Mouse (Mus musculus): ENCODE measurements around the gene H2-Oa. TPM values are rescaled to one million over a fixed set of nuclear protein-coding genes. Genes with fewer than 3 reads are reported as not detected.

The H2-Oa gene
- polyA plus RNA-seq (2015; fragmentation: Nextera tagmentation; extraction: Ambion mirVana): not detected in 2 replicates

DNA sequence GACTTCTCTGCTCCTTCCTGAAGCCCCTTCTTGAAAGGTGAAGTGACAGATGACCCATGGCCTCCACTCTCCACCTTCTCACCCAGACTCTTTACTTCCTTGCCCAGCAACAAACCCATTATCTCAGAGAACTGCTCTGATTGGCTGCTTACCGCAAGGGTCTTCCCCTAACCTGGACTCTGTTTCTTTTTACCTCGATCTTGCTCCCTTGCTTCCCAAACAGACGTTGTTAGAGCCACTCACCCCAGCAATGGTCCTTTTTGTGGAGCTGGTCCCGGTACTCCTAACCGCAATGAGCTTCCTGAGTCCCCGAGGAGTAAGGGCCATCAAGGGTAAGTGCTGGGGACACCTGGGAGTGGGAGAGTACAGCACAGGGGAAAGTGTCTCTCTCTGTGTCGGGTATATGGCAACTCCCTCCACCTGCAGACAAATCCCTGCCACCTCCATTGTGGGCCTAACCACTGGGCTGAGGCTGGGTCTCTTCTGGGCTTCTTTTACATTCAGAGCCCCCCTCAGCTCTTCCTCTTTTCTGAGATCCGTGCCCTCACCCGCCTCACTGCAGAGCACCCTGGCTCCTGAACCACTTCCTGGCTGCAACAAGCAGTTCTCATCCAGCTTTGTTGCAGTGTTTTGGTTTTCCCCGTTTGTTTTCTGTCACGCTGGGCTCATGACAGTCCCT, at the start of gene H2-Oa:
Gene H2-Oa (plus strand): TSS at position 144 of the 679 bp plus-strand sequence.
- Histone ChIP-seq H3K4me2 (no peak within 1 kb of the TSS), H3K9me3 (no peaks in the 10 kb centered on the region), H3K9ac (no peak within 1 kb of the TSS), H3K36me3 (replicated peaks) (no peaks in the 10 kb centered on the region), H3K27ac (no peak within 1 kb of the TSS), H3K27me3 (replicated peaks) (no peaks in the 10 kb centered on the region), H3K4me3 (no peak within 1 kb of the TSS), H3K4me1 (no peaks in the 10 kb centered on the region)
- WGBS: 49% methylated on average over 11 of the region's 11 CpGs
- ATAC-seq (replicated peaks): no peak

DNA sequence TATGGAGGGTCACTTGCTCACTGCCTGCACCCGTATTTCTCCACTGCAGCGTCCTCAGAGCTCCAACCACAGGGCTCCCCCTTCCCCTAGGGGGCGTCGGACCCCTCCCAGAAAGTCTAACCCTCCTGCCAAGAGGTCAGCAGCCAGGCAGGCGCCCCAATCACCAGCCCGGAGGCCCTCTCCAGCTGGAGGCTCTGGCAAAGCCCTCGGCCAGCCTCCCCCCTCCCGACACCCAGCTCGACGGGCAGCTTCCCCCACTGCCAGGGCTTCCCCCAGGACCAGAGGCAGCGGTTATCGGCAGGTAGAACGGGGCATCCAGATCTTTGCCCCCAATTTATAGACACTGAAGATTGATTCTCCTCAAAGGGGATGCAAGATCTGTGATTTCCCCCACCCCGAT, 46.2 kb upstream of the H2-Oa start:
- H3K27ac ChIP-seq: no peak overlapping the region
- no peaks in the 10 kb centered on the region for H3K4me1 ChIP-seq
- H3K9me3 ChIP-seq: no peaks in the 10 kb centered on the region
- ATAC-seq (replicated peaks): no peak
- no peaks in the 10 kb centered on the region for H3K27me3 ChIP-seq (replicated peaks)
- 81% methylated on average over 14 of the region's 14 CpGs for WGBS
- no peak overlapping the region for H3K9ac ChIP-seq
- no peak overlapping the region for H3K4me2 ChIP-seq
- no peaks in the 10 kb centered on the region for H3K36me3 ChIP-seq (replicated peaks)
- no peak overlapping the region for H3K4me3 ChIP-seq

DNA sequence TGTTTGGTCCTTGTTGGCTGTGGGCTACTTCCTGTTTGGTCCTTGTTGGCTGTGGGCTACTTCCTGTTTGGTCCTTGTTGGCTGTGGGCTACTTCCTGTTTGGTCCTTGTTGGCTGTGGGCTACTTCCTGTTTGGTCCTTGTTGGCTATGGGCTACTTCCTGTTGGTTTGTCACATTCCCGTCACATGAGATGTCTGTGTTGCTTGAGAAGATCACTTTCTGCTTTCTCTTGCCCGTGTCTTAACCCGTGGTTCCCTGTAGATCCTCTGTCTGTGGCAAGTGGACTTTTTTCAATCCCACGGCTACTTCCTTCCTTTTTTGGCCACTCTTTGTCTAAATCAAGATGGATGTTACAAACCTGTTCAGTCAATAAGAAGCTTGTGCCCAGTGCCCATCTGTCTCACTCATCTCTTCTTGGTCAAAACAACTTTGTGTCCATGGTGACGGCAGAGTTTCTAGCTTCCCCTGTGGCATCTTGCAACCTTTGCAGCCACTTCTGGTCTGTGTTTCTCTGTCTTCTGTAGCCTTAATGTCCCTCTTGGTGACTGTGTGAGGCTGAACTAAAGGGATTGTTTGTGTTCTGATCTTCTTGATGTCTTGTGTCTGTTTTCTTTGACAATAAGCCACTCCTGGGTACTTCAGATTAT, 44.6 kb upstream of the H2-Oa start:
- no peak overlapping the region for H3K27ac ChIP-seq
- H3K4me3 ChIP-seq: no peak overlapping the region
- H3K4me2 ChIP-seq: no peak overlapping the region
- H3K9me3 ChIP-seq: no peaks in the 10 kb centered on the region
- no peak overlapping the region for H3K9ac ChIP-seq
- no peaks in the 10 kb centered on the region for H3K4me1 ChIP-seq
- no peaks in the 10 kb centered on the region for H3K36me3 ChIP-seq (replicated peaks)
- ATAC-seq (replicated peaks): no peak
- 93% methylated on average over 5 of the region's 5 CpGs for WGBS
- H3K27me3 ChIP-seq (replicated peaks): no peaks in the 10 kb centered on the region

DNA sequence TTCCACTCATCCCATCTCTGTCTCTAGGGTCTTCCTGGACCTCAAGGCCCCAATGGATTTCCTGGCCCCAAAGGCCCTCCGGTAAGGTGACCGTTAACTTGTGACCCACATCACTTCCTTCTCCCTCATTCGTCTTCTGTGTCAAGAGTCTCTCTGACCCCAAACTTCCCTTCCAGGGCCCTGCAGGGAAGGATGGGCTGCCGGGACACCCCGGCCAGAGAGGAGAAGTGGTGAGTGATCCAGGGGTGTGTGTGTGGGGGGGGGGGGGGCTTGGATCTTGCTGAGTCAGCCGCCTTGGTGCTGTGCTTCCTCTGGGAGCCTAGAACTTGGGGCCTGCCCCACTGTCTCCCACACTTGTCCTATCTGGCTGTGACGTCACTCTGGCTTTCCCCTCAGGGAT, 34.9 kb upstream of the H2-Oa start:
- Histone ChIP-seq H3K36me3 (replicated peaks) (no peaks in the 10 kb centered on the region), H3K9ac (no peak overlapping the region), H3K4me1 (no peaks in the 10 kb centered on the region), H3K9me3 (no peaks in the 10 kb centered on the region), H3K27me3 (replicated peaks) (no peaks in the 10 kb centered on the region), H3K4me2 (no peak overlapping the region), H3K27ac (no peak overlapping the region), H3K4me3 (no peak overlapping the region)
- 90% methylated on average over 7 of the region's 7 CpGs for WGBS
- ATAC-seq (replicated peaks): no peak

DNA sequence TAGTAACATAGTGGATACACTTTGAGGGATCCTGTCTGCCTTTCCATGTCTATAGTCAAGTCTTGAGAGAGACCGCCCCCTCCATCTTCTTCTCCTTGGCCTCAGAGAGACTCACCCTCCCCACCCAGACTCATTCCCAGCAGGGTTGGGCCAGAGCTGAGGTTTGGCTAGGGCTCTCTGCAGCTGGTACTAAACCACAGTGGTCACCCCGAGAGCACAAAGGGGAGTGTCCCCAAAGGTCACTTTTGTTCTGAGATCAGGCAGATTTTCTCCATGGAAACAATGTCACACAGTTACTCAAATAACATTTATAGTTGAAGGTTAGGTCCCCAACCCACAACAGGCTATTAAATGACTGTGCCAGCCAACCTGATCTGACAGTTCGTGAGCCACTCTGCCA, 23.3 kb upstream of the H2-Oa start:
- H3K36me3 ChIP-seq (replicated peaks): no peaks in the 10 kb centered on the region
- no peaks in the 10 kb centered on the region for H3K27me3 ChIP-seq (replicated peaks)
- no peak overlapping the region for H3K4me2 ChIP-seq
- no peak overlapping the region for H3K27ac ChIP-seq
- no peaks in the 10 kb centered on the region for H3K9me3 ChIP-seq
- no peaks in the 10 kb centered on the region for H3K4me1 ChIP-seq
- ATAC-seq (replicated peaks): no peak
- no peak overlapping the region for H3K4me3 ChIP-seq
- no peak overlapping the region for H3K9ac ChIP-seq
- WGBS: 47% methylated on average over 3 of the region's 3 CpGs

DNA sequence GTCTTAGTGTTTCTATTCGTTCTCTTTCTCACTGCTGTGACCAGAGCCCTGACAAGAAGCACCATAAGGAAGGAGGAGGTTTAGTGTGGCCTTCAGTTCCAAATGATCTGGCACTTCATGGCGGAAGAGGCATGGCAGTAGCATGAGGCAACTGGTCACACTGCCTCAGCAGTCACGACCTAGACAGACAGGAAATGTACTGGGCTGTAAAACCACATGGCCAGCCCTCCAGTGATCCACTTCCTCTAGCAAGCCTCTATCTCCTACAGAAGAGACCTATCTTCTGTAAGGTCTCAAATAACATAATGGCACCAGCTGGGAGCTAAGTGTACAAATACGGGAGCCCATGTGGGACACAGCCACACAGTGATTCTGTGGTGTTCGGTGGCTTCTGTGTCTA, 20.0 kb upstream of the H2-Oa start:
- Histone ChIP-seq H3K4me2 (no peak overlapping the region), H3K9me3 (no peaks in the 10 kb centered on the region), H3K27me3 (replicated peaks) (peaks cover 7% of the 10 kb centered on the region), H3K4me3 (no peak overlapping the region), H3K27ac (no peak overlapping the region), H3K4me1 (peaks cover 9% of the 10 kb centered on the region), H3K36me3 (replicated peaks) (no peaks in the 10 kb centered on the region), H3K9ac (no peak overlapping the region)
- WGBS: 76% methylated on average over 5 of the region's 5 CpGs
- ATAC-seq (replicated peaks): no peak

DNA sequence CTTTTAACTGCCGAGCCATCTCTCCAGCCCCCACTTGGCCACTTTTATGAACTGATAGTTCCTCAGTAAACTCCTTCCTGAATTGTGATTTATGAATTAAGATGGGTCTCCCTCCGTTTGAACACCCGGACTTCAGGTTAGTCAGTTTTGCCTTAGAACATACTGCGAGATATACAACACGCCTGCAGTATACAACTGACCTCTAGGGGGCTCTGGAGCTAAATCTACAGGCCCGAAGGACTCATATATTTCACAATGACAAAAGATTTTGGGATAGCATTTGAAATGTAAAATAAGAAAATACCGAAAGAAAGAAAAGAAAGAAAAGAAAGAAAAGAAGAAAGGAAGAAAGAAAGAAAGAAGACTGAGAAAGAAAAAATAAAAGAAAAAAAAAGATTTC, 16.9 kb upstream of the H2-Oa start:
- no peak overlapping the region for H3K4me3 ChIP-seq
- no peak overlapping the region for H3K4me2 ChIP-seq
- 43% methylated on average over 7 of the region's 7 CpGs for WGBS
- H3K27ac ChIP-seq: no peak overlapping the region
- H3K9me3 ChIP-seq: no peaks in the 10 kb centered on the region
- H3K4me1 ChIP-seq: peaks cover 9% of the 10 kb centered on the region
- ATAC-seq (replicated peaks): no peak
- no peaks in the 10 kb centered on the region for H3K36me3 ChIP-seq (replicated peaks)
- no peak overlapping the region for H3K9ac ChIP-seq
- H3K27me3 ChIP-seq (replicated peaks): peaks cover 10% of the 10 kb centered on the region

DNA sequence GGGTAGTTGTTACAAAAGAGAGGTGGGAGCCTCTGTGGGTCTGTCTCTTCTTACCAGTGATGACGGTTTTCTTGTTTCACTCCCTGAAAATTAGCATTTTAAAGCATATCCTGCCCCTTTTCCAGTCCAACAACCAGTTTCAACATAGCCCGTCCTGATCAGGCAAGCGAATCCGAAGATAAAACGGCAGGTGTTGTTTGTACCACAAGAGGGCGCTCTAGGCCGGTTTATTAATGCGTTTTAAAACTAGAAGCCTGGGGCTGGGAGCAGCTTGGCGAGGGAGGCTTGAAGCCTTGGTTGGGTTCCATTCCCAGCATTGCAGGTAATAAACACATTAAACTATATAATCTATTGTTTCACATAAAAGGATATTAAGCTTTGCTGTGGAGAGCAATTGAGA, 14.6 kb upstream of the H2-Oa start:
- no peak for ATAC-seq (replicated peaks)
- Histone ChIP-seq H3K9ac (no peak overlapping the region; the same call in 1 of the 2 replicates), H3K4me2 (no peak overlapping the region), H3K4me3 (no peak overlapping the region), H3K36me3 (replicated peaks) (no peaks in the 10 kb centered on the region), H3K27me3 (replicated peaks) (peaks cover 10% of the 10 kb centered on the region), H3K4me1 (peaks cover 9% of the 10 kb centered on the region), H3K27ac (no peak overlapping the region), H3K9me3 (no peaks in the 10 kb centered on the region)
- WGBS: 3% methylated on average over 9 of the region's 9 CpGs

DNA sequence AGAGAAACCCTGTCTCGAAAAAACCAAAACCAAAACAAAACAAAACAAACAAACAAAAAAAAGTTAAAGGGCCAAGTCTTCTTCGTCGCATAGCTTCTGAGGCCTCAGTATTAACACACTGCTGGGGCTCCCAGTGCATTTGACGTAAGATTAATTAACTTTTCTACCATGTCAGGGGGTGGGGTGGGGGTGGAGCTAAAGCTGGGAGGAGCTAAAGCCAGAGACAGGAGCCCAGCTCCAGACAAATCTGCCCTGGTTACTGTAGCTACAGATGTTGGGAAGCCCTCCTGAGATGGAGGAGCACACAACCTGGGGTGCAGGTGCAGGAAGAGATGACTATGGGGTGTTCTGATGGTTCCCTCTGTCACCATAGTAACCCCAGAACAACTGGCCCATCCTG, 14.0 kb upstream of the H2-Oa start:
- H3K36me3 ChIP-seq (replicated peaks): no peaks in the 10 kb centered on the region
- no peak overlapping the region for H3K9ac ChIP-seq
- 61% methylated on average over 4 of the region's 4 CpGs for WGBS
- no peak for ATAC-seq (replicated peaks)
- no peak overlapping the region for H3K27ac ChIP-seq
- H3K4me1 ChIP-seq: peaks cover 10% of the 10 kb centered on the region
- no peaks in the 10 kb centered on the region for H3K9me3 ChIP-seq
- H3K4me3 ChIP-seq: no peak overlapping the region
- H3K4me2 ChIP-seq: no peak overlapping the region
- H3K27me3 ChIP-seq (replicated peaks): peaks cover 10% of the 10 kb centered on the region

DNA sequence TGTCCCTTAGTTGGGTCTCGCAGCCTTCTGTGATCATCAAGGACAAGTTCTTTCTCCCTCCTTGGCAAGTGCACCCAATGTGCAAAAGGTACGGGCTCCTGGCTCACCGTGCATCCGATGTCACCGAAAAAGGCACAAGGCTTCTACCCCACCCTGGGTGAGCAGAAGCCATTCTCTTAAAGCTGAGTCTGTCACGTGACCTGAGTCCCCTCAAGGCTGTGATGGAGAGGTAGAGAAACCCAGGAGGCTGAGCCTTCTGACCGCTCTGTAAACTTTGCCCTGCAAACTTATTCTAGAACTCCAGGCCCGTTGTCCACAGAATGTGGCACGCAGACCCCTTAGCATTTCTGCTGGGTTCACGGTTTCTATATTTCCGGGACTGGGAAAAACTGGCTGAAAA, 13.1 kb upstream of the H2-Oa start:
- Histone ChIP-seq H3K9ac (no peak overlapping the region), H3K27ac (no peak overlapping the region), H3K4me2 (no peak overlapping the region), H3K9me3 (no peaks in the 10 kb centered on the region), H3K4me3 (no peak overlapping the region), H3K4me1 (peaks cover 12% of the 10 kb centered on the region), H3K27me3 (replicated peaks) (peaks cover 10% of the 10 kb centered on the region), H3K36me3 (replicated peaks) (no peaks in the 10 kb centered on the region)
- 91% methylated on average over 11 of the region's 11 CpGs for WGBS
- no peak for ATAC-seq (replicated peaks)

DNA sequence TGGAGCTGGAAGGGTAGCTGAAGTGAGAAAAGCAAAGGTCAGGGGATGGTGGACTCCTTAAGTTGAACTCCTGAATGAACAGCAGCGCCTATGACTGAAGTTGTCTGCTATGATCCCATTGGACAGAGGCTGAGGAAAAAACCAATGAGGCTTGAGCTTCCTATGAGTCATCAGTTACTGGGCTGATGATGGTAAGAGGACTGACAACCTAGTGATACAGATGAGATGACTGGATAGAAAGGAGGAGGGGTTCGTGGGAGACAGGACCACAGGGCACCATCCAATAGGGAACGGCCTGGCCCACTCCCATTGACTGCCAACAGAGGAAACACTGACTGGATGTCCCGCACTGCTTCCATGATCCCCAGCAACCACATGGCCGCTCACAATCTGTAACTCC, 12.5 kb upstream of the H2-Oa start:
- H3K4me3 ChIP-seq: no peak overlapping the region
- no peaks in the 10 kb centered on the region for H3K36me3 ChIP-seq (replicated peaks)
- H3K27ac ChIP-seq: no peak overlapping the region
- H3K4me2 ChIP-seq: no peak overlapping the region
- no peak overlapping the region for H3K9ac ChIP-seq
- H3K27me3 ChIP-seq (replicated peaks): peaks cover 10% of the 10 kb centered on the region
- WGBS: 16% methylated on average over 5 of the region's 5 CpGs
- no peaks in the 10 kb centered on the region for H3K9me3 ChIP-seq
- peak; percentile 88 for ATAC-seq (replicated peaks)
- peaks cover 12% of the 10 kb centered on the region for H3K4me1 ChIP-seq

DNA sequence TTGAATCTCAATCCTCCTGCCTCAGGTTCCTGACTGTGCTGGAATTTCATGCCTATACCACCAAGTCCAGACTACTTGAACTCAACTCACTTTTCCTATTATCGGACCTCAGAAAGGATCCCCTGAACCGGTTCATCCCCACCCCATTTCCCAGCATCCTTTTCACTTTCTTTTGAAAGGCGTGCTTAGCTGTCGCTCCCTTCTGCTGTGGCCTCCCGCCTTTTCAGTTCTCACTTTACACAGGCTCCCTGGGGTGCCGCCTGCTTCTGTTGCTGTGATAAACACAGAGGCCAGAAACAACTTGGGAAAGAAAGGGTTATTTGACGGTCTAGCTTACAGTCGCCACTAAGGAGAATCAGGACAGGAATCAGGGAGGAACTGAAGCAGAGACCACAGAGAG, 9.0 kb upstream of the H2-Oa start:
- H3K4me3 ChIP-seq: no peak overlapping the region
- no peak overlapping the region for H3K9ac ChIP-seq
- 0 out of 2 replicates have a peak, but pooled peaks cover 3% of the 10 kb centered on the region for H3K4me1 ChIP-seq
- H3K27me3 ChIP-seq (replicated peaks): no peaks in the 10 kb centered on the region
- no peak overlapping the region for H3K4me2 ChIP-seq
- 2% methylated on average over 8 of the region's 8 CpGs for WGBS
- no peaks in the 10 kb centered on the region for H3K9me3 ChIP-seq
- ATAC-seq (replicated peaks): no peak
- no peaks in the 10 kb centered on the region for H3K36me3 ChIP-seq (replicated peaks)
- H3K27ac ChIP-seq: no peak overlapping the region

DNA sequence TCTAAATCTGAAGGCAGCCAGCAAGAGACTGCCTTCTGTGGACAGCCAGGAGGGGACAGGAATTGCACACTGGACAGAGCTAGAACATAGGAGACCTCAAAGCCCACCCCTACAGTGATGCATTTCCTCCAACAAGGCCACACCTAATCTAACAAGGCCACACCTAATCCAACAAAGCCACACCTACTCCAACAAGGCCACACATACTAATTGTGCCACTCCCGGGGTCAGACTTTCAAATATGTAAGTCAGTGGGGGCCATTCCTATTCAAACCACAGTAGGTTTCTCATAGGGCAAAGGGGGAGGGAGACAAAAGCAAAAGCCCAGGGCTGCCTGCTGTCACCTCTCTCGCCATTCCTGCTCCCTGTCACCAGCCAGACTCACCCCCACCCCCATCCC, 4.8 kb upstream of the H2-Oa start:
- Histone ChIP-seq H3K36me3 (replicated peaks) (no peaks in the 10 kb centered on the region), H3K9me3 (no peaks in the 10 kb centered on the region), H3K27me3 (replicated peaks) (no peaks in the 10 kb centered on the region), H3K4me1 (0 out of 2 replicates have a peak, but pooled peaks cover 3% of the 10 kb centered on the region), H3K4me2 (no peak overlapping the region), H3K9ac (no peak overlapping the region), H3K4me3 (no peak overlapping the region), H3K27ac (no peak overlapping the region)
- WGBS: 27% methylated on average over 2 of the region's 2 CpGs
- no peak for ATAC-seq (replicated peaks)

Data from midbrain, embryonic 15.5 days (tissue).